Mouse (Mus musculus): Measurements from ENCODE around the gene Cyp46a1. TPM values are rescaled to one million over a fixed set of nuclear protein-coding genes. Genes with fewer than 3 reads are reported as not detected.

Cyp46a1 gene
- polyA plus RNA-seq, 1 experiment from 2014 or later: 23.1 TPM

DNA sequence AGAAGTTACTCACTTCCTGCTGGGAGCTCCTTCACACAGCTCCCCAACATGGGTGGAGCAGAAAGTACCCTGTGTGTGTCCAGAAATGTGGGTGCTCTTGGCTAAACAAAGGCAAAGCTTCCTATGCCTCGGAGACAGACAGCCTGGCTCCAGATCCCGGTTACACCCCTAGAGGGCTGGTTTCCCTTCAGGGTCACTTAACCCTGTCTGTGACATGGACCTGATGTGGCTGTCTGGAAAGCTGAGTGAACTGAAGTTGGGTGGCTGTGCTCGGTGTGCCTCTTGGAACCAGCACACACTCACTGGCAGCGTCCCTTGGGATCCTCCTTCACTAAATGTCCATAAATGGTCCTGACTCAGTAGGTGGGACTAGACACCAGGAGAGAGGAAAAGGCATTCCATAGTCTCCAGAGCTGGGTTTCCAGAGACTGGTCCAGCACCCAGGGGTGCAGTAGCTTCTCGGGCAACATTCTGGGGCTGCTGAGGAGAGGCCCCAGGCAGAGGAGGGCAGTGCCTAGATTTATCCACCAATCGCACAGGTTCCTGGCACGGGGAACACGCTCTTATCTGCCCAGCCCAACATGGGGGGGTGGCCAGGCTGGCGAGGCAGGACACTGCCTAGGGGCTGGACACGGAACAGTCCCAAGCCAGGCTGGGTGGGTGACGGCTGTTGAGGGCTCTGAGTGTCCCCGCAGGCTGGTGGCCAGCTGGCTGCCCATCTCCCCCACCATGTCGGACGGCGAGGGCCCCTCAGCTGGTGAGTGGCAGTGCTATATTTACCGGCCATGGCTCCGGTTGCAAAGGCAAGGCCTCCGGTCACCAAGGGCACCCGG, 36.6 kb downstream of the Cyp46a1 start, which contains the start of gene Eml1:
Gene Eml1 (plus strand): TSS at position 362 of the 833 bp plus-strand sequence.
- H3K4me2 ChIP-seq: no peak within 1 kb of the TSS
- WGBS: 84% methylated on average over 19 of the region's 19 CpGs
- H3K9me3 ChIP-seq (replicated peaks): no peaks in the 10 kb centered on the region
- H3K27me3 ChIP-seq: no peaks in the 10 kb centered on the region
- H3K9ac ChIP-seq: no peak within 1 kb of the TSS; the same call in 1 of the 2 replicates
- no peak for ATAC-seq
- H3K4me1 ChIP-seq: no peaks in the 10 kb centered on the region
- no peak within 1 kb of the TSS for H3K4me3 ChIP-seq
- H3K36me3 ChIP-seq (ENCODE audit: poor library complexity, severe bottlenecking): no peaks in the 10 kb centered on the region
- no peak within 1 kb of the TSS for H3K27ac ChIP-seq

DNA sequence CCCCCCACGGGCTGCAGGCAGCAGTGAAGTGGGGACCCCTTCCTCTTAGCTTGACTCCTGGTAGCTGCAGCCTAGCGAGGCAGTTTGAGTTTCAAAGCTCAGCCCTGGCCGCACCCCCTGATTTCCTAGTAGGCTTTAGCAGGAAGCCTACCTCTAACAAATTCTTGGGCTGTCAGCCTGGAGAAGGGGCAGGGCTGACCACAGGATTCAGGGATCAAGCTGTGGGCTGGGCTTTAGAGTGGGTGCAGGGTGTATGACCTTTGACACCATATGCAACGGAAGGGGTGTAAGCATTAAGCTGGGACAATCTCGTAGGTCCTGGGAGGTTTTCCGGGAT, 37.2 kb downstream of the Cyp46a1 start:
- Histone ChIP-seq H3K4me1 (no peaks in the 10 kb centered on the region), H3K9me3 (replicated peaks) (no peaks in the 10 kb centered on the region), H3K9ac (no peak overlapping the region), H3K4me3 (no peak overlapping the region), H3K27me3 (no peaks in the 10 kb centered on the region), H3K27ac (no peak overlapping the region), H3K4me2 (no peak overlapping the region), H3K36me3 (ENCODE audit: poor library complexity, severe bottlenecking) (no peaks in the 10 kb centered on the region)
- 83% methylated on average over 6 of the region's 6 CpGs for WGBS
- no peak for ATAC-seq

GRCm38 (mm10) chr12:108372241-108372640, 38.1 kb downstream of the Cyp46a1 start:
- 72% methylated on average over 17 of the region's 17 CpGs for WGBS
- no peaks in the 10 kb centered on the region for H3K27me3 ChIP-seq
- no peak for ATAC-seq

DNA sequence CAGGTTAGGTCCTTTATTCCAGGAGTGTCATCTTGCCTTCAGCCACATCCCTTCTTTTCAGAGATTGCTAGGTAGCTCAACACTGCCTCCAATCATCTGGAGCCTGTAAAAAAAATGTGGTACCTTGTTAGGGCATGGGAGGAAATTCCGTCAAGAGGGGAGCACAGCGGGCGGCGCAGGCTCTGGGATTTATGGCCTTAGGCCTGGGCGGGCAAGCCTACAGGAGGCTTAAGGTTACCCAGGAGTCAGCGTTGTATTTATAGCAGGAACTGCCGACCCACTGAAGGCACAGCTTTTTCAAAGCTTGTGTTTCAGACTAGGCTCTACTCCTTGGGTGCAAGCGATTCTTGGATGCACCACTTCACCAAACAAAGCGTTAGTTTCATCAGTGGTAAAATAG, 39.4 kb downstream of the Cyp46a1 start:
- H3K9ac ChIP-seq: no peak overlapping the region
- WGBS: 84% methylated on average over 9 of the region's 9 CpGs
- H3K4me3 ChIP-seq: no peak overlapping the region
- no peaks in the 10 kb centered on the region for H3K36me3 ChIP-seq (ENCODE audit: poor library complexity, severe bottlenecking)
- no peak for ATAC-seq
- H3K4me2 ChIP-seq: no peak overlapping the region
- H3K4me1 ChIP-seq: no peaks in the 10 kb centered on the region
- H3K27me3 ChIP-seq: no peaks in the 10 kb centered on the region
- H3K27ac ChIP-seq: no peak overlapping the region
- H3K9me3 ChIP-seq (replicated peaks): no peaks in the 10 kb centered on the region

More at GRCm38 (mm10) chr12:108372241-108372640, 38.1 kb downstream of the Cyp46a1 start:
- H3K4me2 ChIP-seq: no peak overlapping the region
- no peak overlapping the region for H3K4me3 ChIP-seq
- H3K4me1 ChIP-seq: no peaks in the 10 kb centered on the region
- H3K9me3 ChIP-seq (replicated peaks): no peaks in the 10 kb centered on the region
- no peaks in the 10 kb centered on the region for H3K36me3 ChIP-seq (ENCODE audit: poor library complexity, severe bottlenecking)
- no peak overlapping the region for H3K27ac ChIP-seq
- no peak overlapping the region for H3K9ac ChIP-seq

DNA sequence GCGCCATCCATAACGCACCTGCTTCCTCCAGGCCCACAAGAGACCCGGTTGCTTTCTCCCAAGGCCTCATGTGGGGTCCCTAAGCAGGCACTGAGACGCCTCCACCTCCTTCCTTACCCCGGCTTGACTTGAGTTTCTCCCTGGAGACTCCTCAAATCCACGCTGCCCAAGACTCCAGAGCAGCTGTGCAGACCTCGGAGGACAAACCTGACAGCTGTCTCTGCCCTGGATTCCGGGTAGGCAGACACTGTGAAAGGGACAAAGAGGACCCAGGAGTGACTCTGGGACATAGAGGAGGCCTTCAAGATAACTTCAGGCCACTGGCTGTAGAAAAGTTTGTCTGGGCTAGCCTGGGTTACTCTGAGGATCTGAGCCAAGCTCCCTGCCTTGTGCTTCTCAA, 40.5 kb downstream of the Cyp46a1 start:
- no peak for ATAC-seq
- no peak overlapping the region for H3K4me3 ChIP-seq
- 85% methylated on average over 8 of the region's 8 CpGs for WGBS
- no peaks in the 10 kb centered on the region for H3K4me1 ChIP-seq
- no peaks in the 10 kb centered on the region for H3K9me3 ChIP-seq (replicated peaks)
- no peaks in the 10 kb centered on the region for H3K36me3 ChIP-seq (ENCODE audit: poor library complexity, severe bottlenecking)
- H3K4me2 ChIP-seq: no peak overlapping the region
- H3K27me3 ChIP-seq: no peaks in the 10 kb centered on the region
- no peak overlapping the region for H3K27ac ChIP-seq
- no peak overlapping the region for H3K9ac ChIP-seq

DNA sequence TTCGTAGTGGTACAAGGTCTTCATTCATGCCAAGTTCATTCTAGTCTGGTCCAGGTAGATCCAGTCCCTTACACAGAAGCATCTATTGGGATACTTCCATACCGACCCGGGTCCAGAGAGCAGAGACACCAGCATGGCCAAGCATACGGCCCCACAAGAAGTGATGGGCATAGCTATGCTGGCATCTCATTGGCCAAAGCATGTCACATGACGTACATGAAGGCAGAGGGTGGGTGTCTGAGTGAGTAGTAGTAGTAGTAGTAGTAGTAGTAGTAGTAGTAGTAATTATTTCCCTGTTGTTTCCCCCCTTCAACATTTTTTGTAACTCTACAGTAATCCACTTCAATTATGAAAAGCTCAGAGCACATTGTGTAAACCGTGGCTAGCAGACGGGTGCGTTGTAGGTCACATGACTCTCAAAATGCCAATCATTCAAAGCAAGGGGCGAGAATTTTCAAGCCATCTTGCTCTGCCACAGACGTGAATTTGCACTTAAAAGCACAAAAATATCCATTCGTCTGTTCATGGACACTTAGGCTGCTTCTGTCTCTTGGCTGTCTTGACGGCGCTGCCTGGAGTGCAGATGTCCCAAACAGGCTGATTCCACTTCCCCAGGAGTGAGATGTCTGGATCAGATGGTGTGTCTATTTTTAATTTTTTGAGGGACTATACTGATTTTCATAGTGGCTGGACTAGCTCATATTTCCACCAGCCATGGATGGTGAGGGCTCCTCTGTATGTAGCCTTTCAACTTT, 44.4 kb downstream of the Cyp46a1 start:
- peak overlapping the region; percentile 31; the same call in 1 of the 2 replicates for H3K27ac ChIP-seq

DNA sequence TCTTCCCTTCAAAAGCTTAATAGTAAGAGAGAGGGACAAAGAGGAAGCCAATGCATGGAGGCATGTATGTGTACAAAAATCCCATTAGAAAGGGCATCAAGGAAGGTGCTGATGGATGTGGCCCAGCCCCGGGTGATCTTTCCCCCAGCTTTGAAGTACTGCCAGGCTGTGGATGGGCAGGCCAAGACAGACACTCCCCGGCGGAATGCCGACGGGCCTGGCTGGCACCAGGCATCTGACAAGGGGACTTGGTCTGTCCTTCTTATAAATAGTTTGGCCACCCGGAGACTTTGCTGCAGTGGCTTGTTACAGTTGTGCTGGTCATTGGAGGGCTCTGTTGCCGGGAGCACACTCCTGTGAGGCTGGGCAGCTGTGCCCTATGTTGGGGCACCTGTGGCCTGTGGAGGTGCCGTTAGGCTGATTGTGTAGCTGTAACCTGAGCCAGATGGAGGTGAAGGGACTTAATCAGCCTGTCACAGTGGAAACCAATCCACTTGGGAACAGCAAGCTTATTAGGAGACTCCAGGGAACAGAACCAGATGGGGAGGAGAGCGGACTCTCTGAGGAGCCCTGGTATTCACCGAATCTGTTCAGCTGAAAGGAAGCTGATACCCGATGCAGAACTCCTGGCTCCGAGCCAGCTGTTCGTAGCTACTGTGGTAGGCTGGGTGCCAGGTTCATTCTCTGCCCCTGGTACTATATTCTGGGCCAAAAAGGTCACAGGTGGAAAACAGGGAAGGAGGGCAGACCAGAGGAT, 52.5 kb downstream of the Cyp46a1 start:
- Histone ChIP-seq H3K9ac (no peak overlapping the region), H3K4me3 (no peak overlapping the region), H3K27me3 (no peaks in the 10 kb centered on the region; the same call in 1 of the 2 replicates), H3K27ac (peak overlapping the region; percentile 71), H3K4me2 (peak overlapping the region; percentile 26; the same call in 1 of the 2 replicates), H3K9me3 (replicated peaks) (no peaks in the 10 kb centered on the region), H3K36me3 (ENCODE audit: poor library complexity, severe bottlenecking) (no peaks in the 10 kb centered on the region), H3K4me1 (peaks cover 24% of the 10 kb centered on the region)
- peak; percentile 84 for ATAC-seq
- 32% methylated on average over 13 of the region's 13 CpGs for WGBS

More for the DNA sequence above, 44.4 kb downstream of the Cyp46a1 start:
- no peaks in the 10 kb centered on the region for H3K27me3 ChIP-seq
- H3K4me2 ChIP-seq: no peak overlapping the region
- 0 out of 2 replicates have a peak, but pooled peaks cover 3% of the 10 kb centered on the region for H3K4me1 ChIP-seq
- no peaks in the 10 kb centered on the region for H3K9me3 ChIP-seq (replicated peaks)
- no peak overlapping the region for H3K4me3 ChIP-seq
- ATAC-seq: no peak; the same call in 1 of the 2 replicates
- no peaks in the 10 kb centered on the region for H3K36me3 ChIP-seq (ENCODE audit: poor library complexity, severe bottlenecking)
- H3K9ac ChIP-seq: no peak overlapping the region
- 83% methylated on average over 13 of the region's 13 CpGs for WGBS

DNA sequence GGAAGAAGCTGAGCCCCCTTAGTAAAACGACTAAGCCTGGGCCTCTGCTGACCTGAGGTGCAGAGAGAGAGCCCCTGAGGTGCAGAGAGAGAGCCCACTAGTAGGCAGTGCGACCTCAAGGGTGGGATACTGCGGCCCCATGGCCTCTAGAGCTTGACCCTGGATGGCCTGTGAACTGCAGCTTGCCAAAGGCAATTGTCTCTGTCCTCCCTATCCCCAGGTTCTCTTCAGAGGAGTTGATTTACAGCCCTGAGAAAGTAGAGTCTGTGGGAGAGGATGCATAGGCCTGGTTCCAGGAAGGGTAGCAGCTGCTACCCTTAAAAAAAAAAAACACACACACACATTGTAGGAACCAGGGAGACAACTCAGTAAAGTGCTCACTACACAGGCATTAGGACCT, 55.5 kb downstream of the Cyp46a1 start:
- ATAC-seq: no peak
- no peaks in the 10 kb centered on the region; the same call in 1 of the 2 replicates for H3K27me3 ChIP-seq
- peaks cover 36% of the 10 kb centered on the region for H3K4me1 ChIP-seq
- H3K36me3 ChIP-seq (ENCODE audit: poor library complexity, severe bottlenecking): no peaks in the 10 kb centered on the region
- no peak overlapping the region for H3K27ac ChIP-seq
- H3K9ac ChIP-seq: no peak overlapping the region
- 48% methylated on average over 3 of the region's 3 CpGs for WGBS
- no peak overlapping the region for H3K4me2 ChIP-seq
- H3K9me3 ChIP-seq (replicated peaks): no peaks in the 10 kb centered on the region
- H3K4me3 ChIP-seq: no peak overlapping the region

- Histone ChIP-seq H3K4me1 (peaks cover 47% of the 10 kb centered on the region), H3K4me3 (no peak overlapping the region), H3K36me3 (ENCODE audit: poor library complexity, severe bottlenecking) (no peaks in the 10 kb centered on the region), H3K4me2 (no peak overlapping the region), H3K9me3 (replicated peaks) (no peaks in the 10 kb centered on the region), H3K27me3 (no peaks in the 10 kb centered on the region), H3K9ac (no peak overlapping the region), H3K27ac (no peak overlapping the region)
- ATAC-seq: no peak
- WGBS: 69% methylated on average over 12 of the region's 12 CpGs
Measured at GRCm38 (mm10) chr12:108392254-108393044, 58.3 kb downstream of the Cyp46a1 start.

DNA sequence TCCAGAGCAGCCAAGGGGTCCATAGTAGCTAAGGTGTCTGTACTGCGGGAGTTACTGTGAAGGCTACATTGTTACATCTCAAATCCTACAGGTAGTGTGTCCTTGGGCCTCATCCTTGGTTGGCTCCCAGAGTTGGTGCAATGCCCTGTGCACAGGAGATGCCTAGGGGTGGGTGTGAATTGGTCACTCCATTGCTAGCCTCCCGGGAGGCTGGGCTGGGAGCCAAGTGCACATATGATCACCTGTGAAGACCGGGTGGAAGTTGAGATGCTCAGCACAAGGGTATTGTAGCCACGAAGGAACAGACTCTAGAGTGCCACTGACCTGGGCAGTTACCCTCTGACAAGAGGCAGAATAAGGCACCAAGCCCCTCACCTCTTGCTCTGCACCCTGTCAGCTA, 58.9 kb downstream of the Cyp46a1 start:
- H3K4me2 ChIP-seq: no peak overlapping the region
- H3K27ac ChIP-seq: no peak overlapping the region
- no peak overlapping the region for H3K9ac ChIP-seq
- H3K27me3 ChIP-seq: no peaks in the 10 kb centered on the region
- H3K4me3 ChIP-seq: no peak overlapping the region
- H3K36me3 ChIP-seq (ENCODE audit: poor library complexity, severe bottlenecking): no peaks in the 10 kb centered on the region
- peaks cover 49% of the 10 kb centered on the region for H3K4me1 ChIP-seq
- WGBS: 83% methylated on average over 4 of the region's 4 CpGs
- H3K9me3 ChIP-seq (replicated peaks): no peaks in the 10 kb centered on the region
- no peak for ATAC-seq

- Histone ChIP-seq H3K4me2 (no peak overlapping the region), H3K4me1 (peaks cover 49% of the 10 kb centered on the region), H3K27me3 (no peaks in the 10 kb centered on the region), H3K9ac (no peak overlapping the region), H3K36me3 (ENCODE audit: poor library complexity, severe bottlenecking) (no peaks in the 10 kb centered on the region), H3K27ac (no peak overlapping the region), H3K9me3 (replicated peaks) (no peaks in the 10 kb centered on the region), H3K4me3 (no peak overlapping the region)
- ATAC-seq: no peak
- 84% methylated on average over 4 of the region's 4 CpGs for WGBS
Measured at GRCm38 (mm10) chr12:108393637-108394036, 59.5 kb downstream of the Cyp46a1 start.

Data from forebrain, embryonic 13.5 days (tissue).